Mouse (Mus musculus): ENCODE measurements at regions not wholly inside any gene's neighbourhood (a gene's known extent, or its start where the extent isn't known, plus 50 kb on each side); places are given as distances from the start of the nearest gene placed in this dataset.

DNA sequence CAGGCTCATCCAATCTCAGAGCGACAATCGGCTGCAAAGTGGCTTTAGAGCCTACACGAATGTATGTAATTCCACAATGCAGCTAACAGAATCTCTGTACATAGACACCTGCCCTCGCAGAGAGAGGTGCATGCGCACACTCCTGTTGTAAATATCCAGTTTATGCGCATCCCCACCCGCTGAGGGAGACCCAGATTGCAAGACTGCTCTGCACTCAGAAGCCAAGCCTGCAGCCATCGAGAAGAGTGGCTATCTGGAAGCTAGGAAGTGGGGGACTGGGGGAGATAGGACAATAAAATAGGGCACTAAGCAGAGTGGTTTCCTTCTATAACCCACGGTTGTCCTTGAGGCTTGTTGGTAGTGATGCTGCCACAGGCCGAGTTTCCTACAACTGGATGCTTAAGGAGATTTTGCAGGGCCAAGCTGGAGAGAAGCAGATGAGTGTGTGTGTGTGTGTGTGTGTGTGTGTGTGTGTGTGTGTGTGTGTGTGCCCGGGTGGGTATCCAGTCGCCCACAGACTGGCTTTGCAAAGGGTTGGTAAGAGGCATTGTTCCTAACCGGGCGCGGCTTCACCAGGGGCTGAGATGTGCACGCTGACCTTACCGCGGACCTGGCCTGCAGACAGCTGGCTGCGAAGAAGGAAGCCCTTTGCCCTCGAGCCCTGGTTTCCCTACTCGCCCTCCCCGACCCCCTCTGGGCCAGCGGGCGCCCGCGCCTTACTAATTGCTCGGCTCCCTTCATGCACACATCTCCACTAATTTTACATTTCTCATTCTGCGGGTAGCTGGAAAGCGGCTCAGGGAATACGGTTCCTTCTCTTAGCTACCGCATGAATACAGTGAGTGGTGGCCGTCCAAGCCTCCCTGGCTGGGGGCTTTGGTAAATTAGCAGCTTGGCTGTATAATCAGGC, 81.1 kb upstream of the Tbca start:
- no peak for DNase-seq (ENCODE audit: low spot score in 2 of 2)
- intact Hi-C loops (cut with DNase I): loop anchor here (2.0 kb wide), 1 partner anchor 171 kb away; no protein-coding TSS in a partner anchor

DNA sequence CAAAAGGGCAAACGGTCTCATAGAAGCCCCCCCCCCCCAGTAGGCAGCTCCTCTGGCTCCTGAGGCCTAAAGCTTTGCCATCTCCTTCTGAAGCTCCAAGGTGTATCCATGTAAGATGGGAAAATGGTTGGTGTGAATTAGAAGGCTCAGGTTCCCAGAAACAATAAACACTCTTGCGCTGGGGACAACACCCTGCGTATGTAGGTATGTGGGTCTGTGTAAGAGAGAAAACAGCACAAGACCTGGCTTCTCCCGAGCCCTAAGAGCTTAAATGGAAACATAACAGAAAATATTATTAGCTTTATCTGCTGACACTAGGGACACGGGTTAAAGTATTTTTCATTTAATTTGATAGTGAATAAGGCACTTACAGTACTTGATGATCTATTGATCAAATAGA, 79.9 kb upstream of the Tbca start:
- DNase-seq (ENCODE audit: low spot score in 2 of 2): no peak
- intact Hi-C loops (cut with DNase I): no loop called here

DNA sequence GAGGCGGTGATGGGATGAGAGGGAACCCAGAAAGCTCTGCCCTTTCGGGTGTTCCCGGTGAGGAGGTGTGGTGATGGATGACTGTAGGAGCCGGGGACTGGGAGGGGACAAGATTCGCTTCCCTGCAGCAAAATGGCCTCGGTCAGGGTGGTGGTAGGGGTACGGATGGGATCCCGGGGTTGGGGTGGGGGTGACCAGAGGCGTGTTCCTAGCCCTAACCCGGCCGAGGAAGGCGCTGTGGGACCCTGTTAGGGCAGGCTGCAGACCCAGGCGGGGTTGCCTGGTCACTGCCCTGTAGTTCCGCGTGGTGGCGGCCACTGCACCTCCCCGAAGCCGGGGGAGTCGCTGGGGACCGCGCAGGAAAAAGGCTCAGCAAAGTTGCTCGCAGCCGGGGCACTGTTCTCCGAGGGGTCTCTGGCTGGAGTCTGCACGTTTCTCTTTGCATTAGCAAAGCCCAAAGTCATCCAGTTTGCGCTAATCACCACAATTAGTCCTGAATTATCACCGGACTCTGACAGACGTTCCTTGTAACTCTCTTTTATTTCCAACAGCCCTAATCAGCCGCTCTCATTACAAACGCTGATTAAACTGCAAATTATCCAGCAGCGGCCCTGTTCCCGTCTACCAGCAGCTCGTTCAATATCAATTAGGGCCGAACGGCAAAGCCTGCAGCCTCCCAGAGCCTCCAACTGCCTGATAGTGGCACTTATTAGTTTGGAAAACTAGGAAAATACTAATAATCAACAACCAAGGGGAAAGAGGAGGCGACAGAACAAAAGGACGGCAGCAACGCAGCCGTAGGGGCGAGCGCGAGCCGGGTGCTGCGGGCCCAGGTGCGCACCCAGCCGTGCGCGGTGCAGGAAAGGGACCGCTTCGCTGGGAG, 78.8 kb upstream of the Tbca start:
- intact Hi-C loops (cut with DNase I): no loop called here
- no peak for DNase-seq (ENCODE audit: low spot score in 2 of 2)

DNA sequence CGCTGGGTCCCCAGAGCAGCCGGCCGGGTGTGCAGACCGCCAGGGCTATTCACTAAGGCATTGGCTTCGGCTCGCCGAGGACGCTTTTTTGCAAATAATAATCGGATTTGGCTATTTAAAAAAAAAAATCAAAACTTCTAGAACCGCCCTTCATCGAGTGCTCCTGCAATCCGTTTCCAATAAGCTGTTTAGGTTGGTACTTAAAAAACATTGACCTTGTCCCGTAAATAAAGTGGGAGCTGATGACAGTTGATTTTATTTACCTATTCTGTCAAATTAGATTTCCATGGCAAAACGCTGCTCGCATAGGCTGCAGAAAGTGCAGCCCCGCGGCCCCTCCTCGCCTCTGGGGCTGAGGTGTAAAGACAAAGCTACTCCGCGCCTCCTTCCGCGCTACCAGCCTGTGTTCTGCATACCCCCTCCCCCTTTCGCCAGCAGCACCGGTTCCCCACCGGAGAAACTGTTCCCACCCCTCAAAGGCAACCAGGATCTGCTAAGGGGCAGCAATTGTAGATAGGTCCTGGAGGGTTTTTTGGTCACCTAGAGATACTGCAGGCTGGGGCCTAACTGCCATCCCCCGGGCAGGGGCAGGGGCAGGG, 78.0 kb upstream of the Tbca start:
- DNase-seq (ENCODE audit: low spot score in 2 of 2): no peak
- intact Hi-C loops (cut with DNase I): no loop called here

DNA sequence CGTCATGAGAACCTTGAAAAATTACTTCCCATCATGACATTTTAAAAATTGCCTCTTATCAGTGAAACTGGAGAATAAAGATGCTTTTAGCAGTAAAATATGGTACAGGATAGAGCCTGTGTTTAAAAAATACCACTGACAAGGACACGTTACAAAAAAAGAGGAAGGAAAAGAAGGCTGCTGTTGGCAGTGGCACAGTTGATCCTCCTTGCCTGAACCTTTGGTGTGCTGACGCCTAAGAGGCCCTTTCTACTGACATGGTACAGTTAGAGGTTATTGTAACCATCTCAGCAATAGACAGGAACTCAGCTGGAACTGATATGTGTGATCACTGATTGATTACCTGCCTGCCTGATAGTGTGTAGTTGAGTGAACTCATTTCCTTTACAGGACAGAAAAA, 75.3 kb upstream of the Tbca start:
- no peak for DNase-seq (ENCODE audit: low spot score in 2 of 2)
- intact Hi-C loops (cut with DNase I): no loop called here

DNA sequence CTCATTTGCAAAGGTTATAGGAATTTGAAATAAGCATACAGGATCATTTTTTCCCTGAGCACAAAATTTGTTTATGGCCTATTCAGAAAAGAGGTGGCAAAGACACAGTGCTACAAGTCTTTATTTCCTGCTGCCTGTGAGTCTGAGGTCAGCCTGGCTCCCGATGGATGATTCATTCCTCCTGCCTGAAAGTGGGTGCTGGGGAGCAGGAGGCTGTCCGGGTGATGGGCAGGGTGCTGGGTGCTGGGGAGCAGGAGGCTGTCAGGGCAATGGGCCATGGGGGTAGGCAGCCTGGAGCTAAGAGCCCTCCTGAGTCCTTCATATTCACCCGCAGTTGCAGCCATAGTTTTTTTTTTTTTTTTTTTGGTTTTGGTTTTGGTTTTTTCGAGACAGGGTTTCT, 67.1 kb upstream of the Tbca start:
- DNase-seq (ENCODE audit: low spot score in 2 of 2): no peak
- intact Hi-C loops (cut with DNase I): no loop called here
